Mouse (Mus musculus): ENCODE measurements around the gene 1700001J03Rik. TPM values are rescaled to one million over a fixed set of nuclear protein-coding genes. Genes with fewer than 3 reads are reported as not detected.

Gene 1700001J03Rik
- polyA plus RNA-seq, 1 experiment from 2014 or later, result not detected

GRCm38 (mm10) chr5:146220879-146221714, 36.0 kb upstream of the 1700001J03Rik start, which contains the start of gene Rnf6:
TSS of gene Rnf6 (minus strand) at chr5:146221555.
- Histone ChIP-seq H3K9me3 (no peaks in the 10 kb centered on the region), H3K4me1 (0 out of 2 replicates have a peak, but pooled peaks cover 8% of the 10 kb centered on the region), H3K4me2 (replicated peaks) (peak within 1 kb of the TSS; percentile 58), H3K9ac (peak within 1 kb of the TSS; percentile 78), H3K27ac (peak within 1 kb of the TSS; percentile 94), H3K4me3 (peak within 1 kb of the TSS; percentile 77), H3K27me3 (no peaks in the 10 kb centered on the region), H3K36me3 (peaks cover 20% of the 10 kb centered on the region)
- under 1% methylated on average over 66 of the region's 67 CpGs for WGBS
- peak; percentile 99 for ATAC-seq (ENCODE audit: insufficient number of reproducible peaks, insufficient read depth, low FRiP score, low TSS enrichment)

GRCm38 (mm10) chr5:146220501-146220878, 35.4 kb upstream of the 1700001J03Rik start:
- peak; percentile 59 for ATAC-seq (ENCODE audit: insufficient number of reproducible peaks, insufficient read depth, low FRiP score, low TSS enrichment)
- Histone ChIP-seq H3K4me2 (replicated peaks) (peak overlapping the region; percentile 58), H3K4me3 (peak overlapping the region; percentile 77), H3K9ac (peak overlapping the region; percentile 38), H3K9me3 (no peaks in the 10 kb centered on the region), H3K27me3 (no peaks in the 10 kb centered on the region), H3K4me1 (0 out of 2 replicates have a peak, but pooled peaks cover 8% of the 10 kb centered on the region), H3K27ac (no peak overlapping the region), H3K36me3 (peaks cover 26% of the 10 kb centered on the region)
- WGBS, result 7% methylated on average over 13 of the region's 13 CpGs

- peaks cover 72% of the 10 kb centered on the region for H3K36me3 ChIP-seq
- H3K27me3 ChIP-seq, result no peaks in the 10 kb centered on the region
- H3K4me1 ChIP-seq, result no peaks in the 10 kb centered on the region
- no peak overlapping the region for H3K4me2 ChIP-seq (replicated peaks)
- H3K9me3 ChIP-seq, result no peaks in the 10 kb centered on the region
- no peak overlapping the region for H3K4me3 ChIP-seq
- no peak overlapping the region for H3K9ac ChIP-seq
- no peak for ATAC-seq (ENCODE audit: insufficient number of reproducible peaks, insufficient read depth, low FRiP score, low TSS enrichment)
- 93% methylated on average over 5 of the region's 5 CpGs for WGBS
- no peak overlapping the region for H3K27ac ChIP-seq
Observed at GRCm38 (mm10) chr5:146205537-146205936, 20.4 kb upstream of the 1700001J03Rik start.

- Histone ChIP-seq H3K4me1 (no peaks in the 10 kb centered on the region), H3K4me2 (replicated peaks) (no peak overlapping the region), H3K9me3 (no peaks in the 10 kb centered on the region), H3K4me3 (no peak overlapping the region), H3K27me3 (no peaks in the 10 kb centered on the region), H3K9ac (no peak overlapping the region), H3K36me3 (peaks cover 61% of the 10 kb centered on the region), H3K27ac (no peak overlapping the region)
- no peak for ATAC-seq (ENCODE audit: insufficient number of reproducible peaks, insufficient read depth, low FRiP score, low TSS enrichment)
- WGBS, result 75% methylated on average over 2 of the region's 2 CpGs
Observed at GRCm38 (mm10) chr5:146203921-146204320, 18.8 kb upstream of the 1700001J03Rik start.

- H3K4me3 ChIP-seq, result no peak overlapping the region
Observed at GRCm38 (mm10) chr5:146200580-146200979, 15.5 kb upstream of the 1700001J03Rik start.

GRCm38 (mm10) chr5:146199540-146199939, 14.4 kb upstream of the 1700001J03Rik start:
- Histone ChIP-seq H3K27me3 (no peaks in the 10 kb centered on the region), H3K27ac (no peak overlapping the region), H3K36me3 (peaks cover 23% of the 10 kb centered on the region), H3K4me2 (replicated peaks) (no peak overlapping the region), H3K9ac (no peak overlapping the region), H3K9me3 (no peaks in the 10 kb centered on the region), H3K4me3 (no peak overlapping the region), H3K4me1 (no peaks in the 10 kb centered on the region)
- WGBS, result 77% methylated on average over 2 of the region's 2 CpGs
- no peak for ATAC-seq (ENCODE audit: insufficient number of reproducible peaks, insufficient read depth, low FRiP score, low TSS enrichment)

More at GRCm38 (mm10) chr5:146200580-146200979, 15.5 kb upstream of the 1700001J03Rik start:
- no peaks in the 10 kb centered on the region for H3K9me3 ChIP-seq
- no peaks in the 10 kb centered on the region for H3K27me3 ChIP-seq
- no peak overlapping the region for H3K27ac ChIP-seq
- peaks cover 30% of the 10 kb centered on the region for H3K36me3 ChIP-seq
- H3K4me1 ChIP-seq, result no peaks in the 10 kb centered on the region
- WGBS, result 96% methylated on average over 6 of the region's 6 CpGs
- H3K9ac ChIP-seq, result no peak overlapping the region
- H3K4me2 ChIP-seq (replicated peaks), result no peak overlapping the region
- ATAC-seq (ENCODE audit: insufficient number of reproducible peaks, insufficient read depth, low FRiP score, low TSS enrichment), result no peak

- no peak overlapping the region for H3K9ac ChIP-seq
Observed at GRCm38 (mm10) chr5:146199073-146199472, 14.0 kb upstream of the 1700001J03Rik start.

GRCm38 (mm10) chr5:146193360-146193759, 8.3 kb upstream of the 1700001J03Rik start:
- no peak for ATAC-seq (ENCODE audit: insufficient number of reproducible peaks, insufficient read depth, low FRiP score, low TSS enrichment)
- Histone ChIP-seq H3K9me3 (no peaks in the 10 kb centered on the region), H3K4me1 (no peaks in the 10 kb centered on the region), H3K4me2 (replicated peaks) (no peak overlapping the region), H3K27me3 (no peaks in the 10 kb centered on the region), H3K4me3 (no peak overlapping the region), H3K36me3 (no peaks in the 10 kb centered on the region), H3K9ac (no peak overlapping the region), H3K27ac (no peak overlapping the region)
- 79% methylated on average over 8 of the region's 8 CpGs for WGBS

More at GRCm38 (mm10) chr5:146199073-146199472, 14.0 kb upstream of the 1700001J03Rik start:
- H3K36me3 ChIP-seq, result peaks cover 18% of the 10 kb centered on the region
- H3K4me1 ChIP-seq, result no peaks in the 10 kb centered on the region
- no peak overlapping the region for H3K4me3 ChIP-seq
- no peaks in the 10 kb centered on the region for H3K9me3 ChIP-seq
- no peaks in the 10 kb centered on the region for H3K27me3 ChIP-seq
- ATAC-seq (ENCODE audit: insufficient number of reproducible peaks, insufficient read depth, low FRiP score, low TSS enrichment), result no peak
- no peak overlapping the region for H3K4me2 ChIP-seq (replicated peaks)
- no peak overlapping the region for H3K27ac ChIP-seq

- 49% methylated on average over 3 of the region's 3 CpGs for WGBS
- Histone ChIP-seq H3K9ac (no peak overlapping the region), H3K9me3 (no peaks in the 10 kb centered on the region), H3K4me3 (no peak overlapping the region), H3K4me1 (no peaks in the 10 kb centered on the region), H3K27me3 (no peaks in the 10 kb centered on the region), H3K4me2 (replicated peaks) (no peak overlapping the region), H3K36me3 (no peaks in the 10 kb centered on the region), H3K27ac (no peak overlapping the region)
- ATAC-seq (ENCODE audit: insufficient number of reproducible peaks, insufficient read depth, low FRiP score, low TSS enrichment), result no peak
Observed at GRCm38 (mm10) chr5:146190501-146191269, 5.6 kb upstream of the 1700001J03Rik start.

GRCm38 (mm10) chr5:146190093-146190492, 5.0 kb upstream of the 1700001J03Rik start:
- no peak overlapping the region for H3K9ac ChIP-seq
- H3K4me1 ChIP-seq, result no peaks in the 10 kb centered on the region
- no peaks in the 10 kb centered on the region for H3K9me3 ChIP-seq
- ATAC-seq (ENCODE audit: insufficient number of reproducible peaks, insufficient read depth, low FRiP score, low TSS enrichment), result no peak
- no peaks in the 10 kb centered on the region for H3K27me3 ChIP-seq
- no peak overlapping the region for H3K27ac ChIP-seq
- H3K4me3 ChIP-seq, result no peak overlapping the region
- no peaks in the 10 kb centered on the region for H3K36me3 ChIP-seq
- WGBS, result 71% methylated on average over 4 of the region's 4 CpGs
- H3K4me2 ChIP-seq (replicated peaks), result no peak overlapping the region

- Histone ChIP-seq H3K9me3 (no peaks in the 10 kb centered on the region), H3K4me1 (no peaks in the 10 kb centered on the region), H3K4me3 (no peak overlapping the region), H3K4me2 (replicated peaks) (no peak overlapping the region), H3K9ac (no peak overlapping the region), H3K27ac (no peak overlapping the region), H3K27me3 (no peaks in the 10 kb centered on the region), H3K36me3 (no peaks in the 10 kb centered on the region)
- ATAC-seq (ENCODE audit: insufficient number of reproducible peaks, insufficient read depth, low FRiP score, low TSS enrichment), result no peak
- WGBS, result 90% methylated on average over 7 of the region's 7 CpGs
Observed at GRCm38 (mm10) chr5:146188712-146189111, 3.6 kb upstream of the 1700001J03Rik start.

GRCm38 (mm10) chr5:146188144-146188543, 3.0 kb upstream of the 1700001J03Rik start:
- H3K36me3 ChIP-seq, result no peaks in the 10 kb centered on the region
- H3K9me3 ChIP-seq, result no peaks in the 10 kb centered on the region
- no peaks in the 10 kb centered on the region for H3K4me1 ChIP-seq
- H3K4me2 ChIP-seq (replicated peaks), result no peak overlapping the region
- ATAC-seq (ENCODE audit: insufficient number of reproducible peaks, insufficient read depth, low FRiP score, low TSS enrichment), result no peak
- H3K9ac ChIP-seq, result no peak overlapping the region
- WGBS, result 95% methylated on average over 1 of the region's 1 CpGs
- no peak overlapping the region for H3K27ac ChIP-seq
- no peak overlapping the region for H3K4me3 ChIP-seq
- no peaks in the 10 kb centered on the region for H3K27me3 ChIP-seq

Measured in embryonic facial prominence, embryonic 12.5 days (tissue).